12 mouse cellular contexts compared by ENCODE assay signal in genomic region chr3:143594676-143595075, GRCm38 (mm10).
DNase-seq lines count a peak whose midpoint lies in the region; ATAC-seq lines count a peak whose summit lies in the region.
"Had no signal": no experiment of that assay in that cellular context is flagged by ENCODE, and none has a peak within 500 bp of the region (broad histone marks: within the 10 kb centered on the region; RNA-seq: fewer than 3 reads in every experiment).

No protein-coding gene starts in this region.

- H3K36me3 ChIP-seq in intestine, embryonic 15.5 days, result no peaks in the 10 kb centered on the region
- no peaks in the 10 kb centered on the region for H3K36me3 ChIP-seq in intestine, embryonic 16.5 days (ENCODE audit: control insufficient read depth, insufficient read depth, low read length)
- H3K36me3 ChIP-seq: heart, embryonic 15.5 days; neural tube, embryonic 12.5 days had no signal

- no peak overlapping the region for H3K9ac ChIP-seq in intestine, embryonic 15.5 days
- no peak overlapping the region for H3K9ac ChIP-seq in intestine, embryonic 16.5 days (ENCODE audit: low read depth, low read length)
- H3K9ac ChIP-seq: heart, embryonic 15.5 days; neural tube, embryonic 12.5 days had no signal

- H3K9me3 ChIP-seq in intestine, embryonic 15.5 days, result no peaks in the 10 kb centered on the region
- no peaks in the 10 kb centered on the region for H3K9me3 ChIP-seq in intestine, embryonic 16.5 days (ENCODE audit: control insufficient read depth, low read length)
- H3K9me3 ChIP-seq: heart, embryonic 15.5 days; neural tube, embryonic 12.5 days had no signal

- H3K4me1 ChIP-seq in intestine, embryonic 15.5 days (replicated peaks), result peaks cover 7% of the 10 kb centered on the region
- H3K4me1 ChIP-seq in intestine, embryonic 16.5 days (ENCODE audit: control insufficient read depth, insufficient read depth, low read length), result peaks cover 12% of the 10 kb centered on the region
- H3K4me1 ChIP-seq: neural tube, embryonic 12.5 days had no signal

- 60% methylated on average over 7 of the region's 7 CpGs for WGBS in intestine, embryonic 15.5 days
- 64% methylated on average over 7 of the region's 7 CpGs for WGBS in intestine, embryonic 16.5 days

- no peaks in the 10 kb centered on the region for H3K27me3 ChIP-seq in intestine, embryonic 15.5 days (replicated peaks)
- H3K27me3 ChIP-seq in intestine, embryonic 16.5 days (replicated peaks; ENCODE audit: control insufficient read depth, insufficient read depth, low read length), result no peaks in the 10 kb centered on the region
- H3K27me3 ChIP-seq: heart, embryonic 15.5 days; neural tube, embryonic 12.5 days had no signal

- DNase-seq in layer of hippocampus, postnatal 36 days, result peak; percentile 73 to 76
- peak; percentile 82 for DNase-seq in right cerebral cortex, postnatal 25 days
- DNase-seq in kidney, postnatal 36 days, result no peak
- no peak for DNase-seq in T-cell, adult 2 months (ENCODE audit: low spot score)
- DNase-seq: thymus, postnatal 4 days had no signal

- no peak overlapping the region for H3K4me3 ChIP-seq in intestine, embryonic 15.5 days (replicated peaks)
- no peak overlapping the region for H3K4me3 ChIP-seq in intestine, embryonic 16.5 days (ENCODE audit: low read length)
- H3K4me3 ChIP-seq: heart, embryonic 15.5 days; neural tube, embryonic 12.5 days had no signal

- H3K4me2 ChIP-seq in intestine, embryonic 15.5 days (replicated peaks), result no peak overlapping the region
- no peak overlapping the region for H3K4me2 ChIP-seq in intestine, embryonic 16.5 days (ENCODE audit: low read depth, low read length)
- H3K4me2 ChIP-seq: heart, embryonic 15.5 days; neural tube, embryonic 12.5 days had no signal

- H3K27ac ChIP-seq in intestine, embryonic 15.5 days, result 0 out of 2 replicates have a peak overlapping the region, but pooled peaks have one; percentile 3
- H3K27ac ChIP-seq in intestine, embryonic 16.5 days (ENCODE audit: low read length), result no peak overlapping the region
- H3K27ac ChIP-seq: heart, embryonic 15.5 days; neural tube, embryonic 12.5 days had no signal

- ATAC-seq in intestine, embryonic 15.5 days, result no peak
- ATAC-seq in intestine, embryonic 16.5 days, result no peak
- ATAC-seq in frontal cortex, adult (ENCODE audit: low TSS enrichment), result peak; percentile 94
- no peak for ATAC-seq in megakaryocyte-erythroid progenitor cell, adult 5-6 weeks (replicated peaks; ENCODE audit: low FRiP score, low TSS enrichment, poor library complexity, severe bottlenecking)
- ATAC-seq: intestine, postnatal 0 days had no signal

Comparison
In these comparisons a context has a peak if more than half of its experiments do, and no peak if none do; other contexts are left out.
1. DNase-seq: peak in layer of hippocampus, postnatal 36 days (2 of 2) and right cerebral cortex, postnatal 25 days (single experiment); none in kidney, postnatal 36 days (0 of 2) and T-cell, adult 2 months (single experiment).